Comparison of ENCODE assay signal across 14 mouse cellular contexts in the genomic region with DNA sequence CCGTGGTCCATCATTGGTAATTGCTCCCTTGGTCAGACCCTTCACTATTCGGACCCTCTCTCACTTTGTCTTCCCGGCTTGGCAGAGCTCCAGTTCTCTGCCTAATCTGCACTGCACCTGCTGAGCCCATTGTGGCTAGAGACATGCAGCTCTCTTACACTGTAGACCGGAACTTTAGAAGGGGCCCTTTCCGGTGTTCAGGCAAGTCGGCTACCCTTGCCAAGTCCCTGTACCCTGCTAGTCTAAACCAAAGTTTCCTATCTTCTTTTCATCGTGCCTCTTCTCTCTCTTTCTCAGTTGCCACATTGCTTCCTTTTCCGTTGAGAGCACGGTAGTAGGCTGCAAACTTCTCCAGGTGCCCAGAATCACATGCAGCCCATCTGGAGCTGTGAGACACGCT.
DNase-seq lines count a peak whose midpoint lies in the region; ATAC-seq and TF ChIP-seq lines count a peak whose summit lies in the region.
"Had no signal": no experiment of that assay in that cellular context is flagged by ENCODE, and none has a peak within 500 bp of the region (broad histone marks: within the 10 kb centered on the region; RNA-seq: fewer than 3 reads in every experiment).

No protein-coding gene starts in this region.

- H3K27ac ChIP-seq in forebrain, embryonic 13.5 days = peak overlapping the region; percentile 1; the same call in 1 of the 2 replicates
- H3K27ac ChIP-seq in forebrain, postnatal 0 days (ENCODE audit: low read depth, low read length) = no peak overlapping the region
- peak overlapping the region; percentile 55; the same call in 1 of the 2 replicates for H3K27ac ChIP-seq in spleen, adult 2 months (ENCODE audit: insufficient read depth, low read length)
- H3K27ac ChIP-seq in limb, embryonic 13.5 days = no peak overlapping the region
- no peak overlapping the region for H3K27ac ChIP-seq in hindbrain, embryonic 14.5 days
- H3K27ac ChIP-seq: embryonic facial prominence, embryonic 10.5 days; hindbrain, embryonic 15.5 days had no signal

- TF ChIP-seq CTCF in forebrain, postnatal 0 days (IDR thresholded peaks at IDR 0.05; ENCODE audit: low read depth) = no peak
- TF ChIP-seq CTCF in spleen, adult 2 months (IDR thresholded peaks at IDR 0.05; ENCODE audit: extremely low read depth, insufficient read depth, insufficient read length, insufficient replicate concordance) = no peak

- TF ChIP-seq POLR2A in spleen, adult 2 months (IDR thresholded peaks at IDR 0.05; ENCODE audit: low read depth, low read length) = no peak

- no peak overlapping the region for H3K4me2 ChIP-seq in forebrain, embryonic 13.5 days
- H3K4me2 ChIP-seq in forebrain, postnatal 0 days (ENCODE audit: low read depth) = no peak overlapping the region
- H3K4me2 ChIP-seq in limb, embryonic 13.5 days (replicated peaks) = peak overlapping the region; percentile 40
- no peak overlapping the region for H3K4me2 ChIP-seq in hindbrain, embryonic 14.5 days (replicated peaks)
- H3K4me2 ChIP-seq: hindbrain, embryonic 15.5 days had no signal

- H3K36me3 ChIP-seq in forebrain, embryonic 13.5 days (ENCODE audit: poor library complexity, severe bottlenecking) = no peaks in the 10 kb centered on the region
- no peaks in the 10 kb centered on the region for H3K36me3 ChIP-seq in forebrain, postnatal 0 days (ENCODE audit: insufficient read depth)
- no peaks in the 10 kb centered on the region for H3K36me3 ChIP-seq in spleen, adult 2 months (ENCODE audit: control insufficient read depth, insufficient read depth, low read length)
- no peaks in the 10 kb centered on the region for H3K36me3 ChIP-seq in limb, embryonic 13.5 days
- no peaks in the 10 kb centered on the region for H3K36me3 ChIP-seq in hindbrain, embryonic 14.5 days (replicated peaks; ENCODE audit: control insufficient read depth, insufficient read depth)
- H3K36me3 ChIP-seq: embryonic facial prominence, embryonic 10.5 days; hindbrain, embryonic 15.5 days had no signal

- ATAC-seq in forebrain, embryonic 13.5 days = peak; percentile 38; the same call in 1 of the 2 replicates
- ATAC-seq in forebrain, postnatal 0 days = no peak
- ATAC-seq in limb, embryonic 13.5 days (ENCODE audit: low FRiP score, low read depth) = peak; percentile 25; the same call in 1 of the 2 replicates
- ATAC-seq in hindbrain, embryonic 14.5 days (ENCODE audit: low FRiP score) = no peak
- ATAC-seq: liver, postnatal 0 days had no signal

- H3K4me3 ChIP-seq in forebrain, embryonic 13.5 days = no peak overlapping the region
- no peak overlapping the region for H3K4me3 ChIP-seq in forebrain, postnatal 0 days (ENCODE audit: low read depth, low read length)
- no peak overlapping the region; the same call in 1 of the 2 replicates for H3K4me3 ChIP-seq in spleen, adult 2 months (ENCODE audit: extremely low read depth, insufficient read depth, insufficient read length)
- H3K4me3 ChIP-seq in limb, embryonic 13.5 days = no peak overlapping the region
- no peak overlapping the region for H3K4me3 ChIP-seq in hindbrain, embryonic 14.5 days (replicated peaks; ENCODE audit: low read length)
- H3K4me3 ChIP-seq: embryonic facial prominence, embryonic 10.5 days; hindbrain, embryonic 15.5 days had no signal

- peaks cover 7% of the 10 kb centered on the region for H3K4me1 ChIP-seq in forebrain, embryonic 13.5 days
- H3K4me1 ChIP-seq in forebrain, postnatal 0 days (ENCODE audit: insufficient read depth) = no peaks in the 10 kb centered on the region
- peaks cover 2% of the 10 kb centered on the region; the same call in 1 of the 2 replicates for H3K4me1 ChIP-seq in spleen, adult 2 months (ENCODE audit: control insufficient read depth, insufficient read depth, insufficient read length)
- peaks cover 32% of the 10 kb centered on the region for H3K4me1 ChIP-seq in limb, embryonic 13.5 days
- H3K4me1 ChIP-seq in hindbrain, embryonic 14.5 days (replicated peaks; ENCODE audit: control insufficient read depth, insufficient read depth, low read length) = no peaks in the 10 kb centered on the region
- H3K4me1 ChIP-seq: hindbrain, embryonic 15.5 days had no signal

- no peak overlapping the region for H3K9ac ChIP-seq in forebrain, embryonic 13.5 days
- H3K9ac ChIP-seq in forebrain, postnatal 0 days = no peak overlapping the region
- H3K9ac ChIP-seq in limb, embryonic 13.5 days = no peak overlapping the region
- no peak overlapping the region for H3K9ac ChIP-seq in hindbrain, embryonic 14.5 days
- H3K9ac ChIP-seq: hindbrain, embryonic 15.5 days; liver, postnatal 0 days had no signal

- DNase-seq in forebrain, postnatal 0 days = no peak
- peak; percentile 4 to 9 for DNase-seq in spleen, adult 2 months (ENCODE audit: low read depth in 1 of 2, low spot score in 2 of 2)
- no peak for DNase-seq in spleen, postnatal 10 days (ENCODE audit: low spot score in 2 of 2)
- peak; percentile 65 to 75 for DNase-seq in thymus, postnatal 36 days
- no peak for DNase-seq in hindbrain, embryonic 14.5 days (ENCODE audit: low spot score)
- DNase-seq in kidney, adult 8-10 months = no peak
- DNase-seq: adrenal gland, postnatal 25 days; cerebellum, adult 2 months; kidney, postnatal 10 days; liver, postnatal 0 days had no signal

- no peaks in the 10 kb centered on the region for H3K27me3 ChIP-seq in forebrain, embryonic 13.5 days
- no peaks in the 10 kb centered on the region for H3K27me3 ChIP-seq in forebrain, postnatal 0 days (ENCODE audit: insufficient read depth, low read length)
- H3K27me3 ChIP-seq in spleen, adult 2 months (ENCODE audit: control insufficient read depth, insufficient read depth, low read length) = no peaks in the 10 kb centered on the region
- H3K27me3 ChIP-seq in limb, embryonic 13.5 days = no peaks in the 10 kb centered on the region
- H3K27me3 ChIP-seq in hindbrain, embryonic 14.5 days (ENCODE audit: control insufficient read depth, insufficient read depth, low read length) = no peaks in the 10 kb centered on the region
- H3K27me3 ChIP-seq: hindbrain, embryonic 15.5 days had no signal

- H3K9me3 ChIP-seq in forebrain, embryonic 13.5 days (replicated peaks) = no peaks in the 10 kb centered on the region
- no peaks in the 10 kb centered on the region for H3K9me3 ChIP-seq in forebrain, postnatal 0 days (ENCODE audit: low read length)
- no peaks in the 10 kb centered on the region for H3K9me3 ChIP-seq in limb, embryonic 13.5 days
- no peaks in the 10 kb centered on the region for H3K9me3 ChIP-seq in hindbrain, embryonic 14.5 days (ENCODE audit: control insufficient read depth, low read length)
- H3K9me3 ChIP-seq: embryonic facial prominence, embryonic 10.5 days; hindbrain, embryonic 15.5 days had no signal

- 41% methylated on average over 10 of the region's 10 CpGs for WGBS in forebrain, embryonic 13.5 days
- WGBS in forebrain, postnatal 0 days = 35% methylated on average over 10 of the region's 10 CpGs
- WGBS in spleen, adult 2 months = 44% methylated on average over 10 of the region's 10 CpGs
- WGBS in limb, embryonic 13.5 days = 48% methylated on average over 10 of the region's 10 CpGs
- 62% methylated on average over 10 of the region's 10 CpGs for WGBS in hindbrain, embryonic 14.5 days

Comparison
In these comparisons a context has a peak if more than half of its experiments do, and no peak if none do; other contexts are left out.
1. ATAC-seq: peak in forebrain, embryonic 13.5 days (single experiment) and limb, embryonic 13.5 days (single experiment); none in forebrain, postnatal 0 days (single experiment) and hindbrain, embryonic 14.5 days (single experiment).
2. H3K27ac ChIP-seq: peak in forebrain, embryonic 13.5 days (single experiment) and spleen, adult 2 months (single experiment); none in forebrain, postnatal 0 days (single experiment), limb, embryonic 13.5 days (single experiment) and hindbrain, embryonic 14.5 days (single experiment).
3. DNase-seq: peak in spleen, adult 2 months (2 of 2) and thymus, postnatal 36 days (2 of 2); none in forebrain, postnatal 0 days (single experiment), spleen, postnatal 10 days (0 of 2), hindbrain, embryonic 14.5 days (single experiment) and kidney, adult 8-10 months (0 of 2).